Mouse (Mus musculus): ENCODE data around the gene Gm5767.

- no peak for TF ChIP-seq CTCF (IDR thresholded peaks at IDR 0.05; ENCODE audit: borderline replicate concordance, control insufficient read depth, extremely low read depth, insufficient read depth, low read length, poor library complexity)
- no peak for TF ChIP-seq POLR2A (IDR thresholded peaks at IDR 0.05; ENCODE audit: control insufficient read depth, extremely low read depth, insufficient read depth, low read length, poor library complexity)
Measured at GRCm38 (mm10) chr16:8669432-8669831, 11.1 kb upstream of the Gm5767 start.
